Mouse (Mus musculus) lung, embryonic 15.5 days (tissue): ENCODE results near the gene Olfr1512. TPM values are rescaled to one million over a fixed set of nuclear protein-coding genes. Genes with fewer than 3 reads are reported as not detected.

Experiments used
- ATAC-seq: fragments of 200-750 bp; cut with Nextera tagmentation; 2 replicates; pipeline ENCODE4 v1.8.0; 2017; ENCODE audit warnings: moderate number of reproducible peaks, borderline replicate concordance; ENCODE audit not compliant: low FRiP score, low TSS enrichment; ENCODE audit errors: extremely low read depth
- H3K27ac ChIP-seq: fragments of 300-500 bp; sonication (generic); 2 replicates; pipeline ENCODE4 v1.5.1; 2015; ENCODE audit warnings: moderate library complexity, mild to moderate bottlenecking, inconsistent platforms
- H3K27me3 ChIP-seq: fragments of 300-500 bp; sonication (generic); 2 replicates; pipeline ENCODE4 v1.6.1; 2015; ENCODE audit warnings: inconsistent platforms
- H3K36me3 ChIP-seq: fragments of 300-500 bp; sonication (generic); 2 replicates; pipeline ENCODE4 v1.6.1; 2015; ENCODE audit warnings: inconsistent platforms
- H3K4me1 ChIP-seq: fragments of 300-500 bp; sonication (generic); 2 replicates; pipeline ENCODE4 v1.6.1; 2015; ENCODE audit warnings: inconsistent platforms
- H3K4me2 ChIP-seq: fragments of 300-500 bp; sonication (generic); 2 replicates; pipeline ENCODE4 v1.6.1; 2015; ENCODE audit warnings: inconsistent platforms, mild to moderate bottlenecking, moderate library complexity
- H3K4me3 ChIP-seq: fragments of 300-500 bp; sonication (generic); 2 replicates; pipeline ENCODE4 v1.5.1; 2015; ENCODE audit warnings: mild to moderate bottlenecking, inconsistent platforms
- H3K9ac ChIP-seq: fragments of 300-500 bp; sonication (generic); 2 replicates; pipeline ENCODE4 v1.6.1; 2015; ENCODE audit warnings: inconsistent platforms
- H3K9me3 ChIP-seq: fragments of 300-500 bp; sonication (generic); 2 replicates; pipeline ENCODE4 v1.6.1; 2016; ENCODE audit warnings: inconsistent platforms
- WGBS: fragments of 180-500 bp; shearing (Covaris S2); methylation state at CpG from one replicate; pipeline ENCODE4 v1.1.7; 2015; 5-methylcytosine and 5-hydroxymethylcytosine counted together
- polyA plus RNA-seq: library from polyadenylated mRNA; unstranded; fragments of >200 nt; fragmentation: Nextera tagmentation; extraction: Ambion mirVana; gene quantifications from 2 replicates; pipeline ENCODE4 v1.2.1, GENCODE M21; 2015

Olfr1512 gene
- polyA plus RNA-seq, 1 experiment from 2014 or later: not detected

DNA sequence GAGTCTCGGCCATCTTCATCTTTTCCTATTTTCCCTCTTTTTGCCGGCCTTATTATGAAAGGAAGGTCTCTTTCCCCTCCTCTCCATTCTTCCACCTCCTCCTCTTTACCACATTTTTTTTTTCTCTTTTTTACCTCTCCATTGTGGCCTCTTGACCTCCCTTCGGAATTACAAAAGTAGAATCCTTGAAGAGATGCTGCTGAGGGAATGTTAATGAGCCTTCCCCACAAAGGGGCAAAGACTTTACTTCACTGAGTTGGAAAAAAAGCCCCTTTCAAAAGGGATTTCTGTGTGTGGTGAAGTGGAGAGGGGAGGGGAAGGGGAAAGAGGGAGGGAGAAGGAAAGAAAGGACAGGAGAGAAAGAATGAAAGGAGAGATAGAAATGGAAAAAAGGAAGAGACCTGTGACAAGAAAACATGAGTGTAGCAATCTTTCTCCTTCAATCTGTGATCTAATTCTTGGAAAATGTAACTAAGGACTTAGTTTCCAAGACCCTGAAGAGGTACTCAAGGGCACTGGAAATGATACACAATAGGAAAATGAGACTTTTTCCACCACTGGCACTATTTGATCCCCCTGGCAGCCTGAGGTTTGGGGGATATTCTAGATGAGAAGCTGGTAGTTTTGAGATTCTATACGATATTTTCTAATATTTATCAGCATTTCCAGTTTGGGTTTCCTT is 47.8 kb downstream of the Olfr1512 start:
- H3K4me1 ChIP-seq: 0 out of 2 replicates have a peak, but pooled peaks cover 11% of the 10 kb centered on the region
- H3K4me2 ChIP-seq: no peak overlapping the region
- peaks cover 49% of the 10 kb centered on the region for H3K27me3 ChIP-seq
- no peak overlapping the region for H3K27ac ChIP-seq
- WGBS: 27% methylated on average over 4 of the region's 4 CpGs
- ATAC-seq: no peak
- H3K9me3 ChIP-seq: no peaks in the 10 kb centered on the region
- H3K9ac ChIP-seq: no peak overlapping the region
- no peak overlapping the region for H3K4me3 ChIP-seq
- no peaks in the 10 kb centered on the region for H3K36me3 ChIP-seq

DNA sequence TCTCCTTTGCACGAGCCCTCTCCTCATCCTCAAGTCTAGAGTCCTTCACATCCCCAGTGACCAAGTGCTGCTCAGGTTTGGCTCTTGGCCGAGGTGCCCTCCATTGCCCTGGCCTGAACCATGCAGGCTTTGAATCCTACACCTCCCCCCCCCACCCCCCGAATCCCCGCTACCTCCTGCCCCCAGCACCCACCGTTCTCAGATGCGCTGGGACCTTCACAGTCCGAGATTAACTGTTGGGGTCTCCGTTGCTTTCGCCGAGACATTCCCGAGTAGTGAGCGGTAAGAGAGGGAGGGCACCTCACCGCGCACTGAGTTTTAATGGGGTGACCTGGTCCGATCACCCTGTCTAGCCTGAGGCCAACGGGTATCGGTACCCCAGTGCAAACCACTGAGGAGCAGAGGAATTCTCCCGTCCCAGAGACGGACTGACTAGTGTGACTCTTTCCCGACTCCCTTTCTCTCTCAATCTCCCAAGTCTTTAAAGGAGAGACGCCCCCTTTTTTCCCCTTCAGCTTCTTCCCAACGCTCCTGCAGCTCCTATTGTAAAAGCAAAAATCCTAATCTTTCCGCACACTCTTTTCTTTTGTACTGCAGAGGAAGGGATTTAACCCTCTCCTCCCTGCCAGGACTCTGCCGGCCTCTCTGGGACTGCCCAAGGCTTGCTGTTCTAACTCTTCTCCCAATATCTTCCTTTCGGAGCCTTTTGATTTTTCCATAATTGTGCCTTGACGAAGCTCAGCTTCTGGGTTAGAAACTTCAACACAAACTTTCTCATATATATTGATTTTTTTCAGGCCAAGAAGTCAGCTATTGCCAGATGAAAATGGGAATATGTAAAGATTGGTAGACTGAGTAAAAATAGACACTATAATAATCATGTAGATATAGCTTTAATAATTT is 50.8 kb downstream of the Olfr1512 start, which contains the start of gene Sall2:
Gene Sall2, minus strand, starts transcription at position 853 of the 903 bp plus-strand sequence.
- WGBS: 2% methylated on average over 26 of the region's 26 CpGs
- Histone ChIP-seq H3K4me3 (peak within 1 kb of the TSS; percentile 34), H3K9ac (peak within 1 kb of the TSS; percentile 20; the same call in 1 of the 2 replicates), H3K9me3 (no peaks in the 10 kb centered on the region), H3K27ac (no peak within 1 kb of the TSS), H3K36me3 (no peaks in the 10 kb centered on the region), H3K27me3 (peaks cover 58% of the 10 kb centered on the region), H3K4me2 (peak within 1 kb of the TSS; percentile 71), H3K4me1 (0 out of 2 replicates have a peak, but pooled peaks cover 11% of the 10 kb centered on the region)
- ATAC-seq: no peak

DNA sequence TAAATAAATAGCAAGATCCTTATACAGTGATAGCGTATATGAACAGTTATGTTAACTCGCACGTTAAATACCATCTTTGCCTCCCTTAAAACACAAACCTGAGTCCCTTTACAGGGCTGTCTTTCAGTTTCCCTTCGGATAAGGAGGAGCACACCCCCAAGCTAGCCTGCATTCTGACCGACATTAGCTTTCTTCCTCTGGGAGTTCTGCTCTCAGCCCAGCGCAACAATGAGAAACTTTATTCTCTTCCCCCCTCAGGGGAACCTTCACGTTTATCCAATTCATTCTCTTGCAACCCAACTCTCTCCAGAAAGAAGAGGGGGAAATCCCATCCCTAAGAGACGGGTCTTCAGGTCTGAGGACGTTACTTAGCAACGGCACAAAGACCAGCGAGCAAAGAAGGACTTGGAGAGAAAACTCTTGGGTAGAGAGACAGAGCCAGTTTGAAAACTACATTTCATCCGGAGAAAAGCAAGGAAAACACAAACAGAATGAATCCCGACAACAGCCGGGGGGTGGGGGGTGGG is 51.5 kb downstream of the Olfr1512 start:
- H3K27ac ChIP-seq: no peak overlapping the region
- 4% methylated on average over 14 of the region's 14 CpGs for WGBS
- H3K36me3 ChIP-seq: no peaks in the 10 kb centered on the region
- ATAC-seq: no peak
- H3K27me3 ChIP-seq: peaks cover 58% of the 10 kb centered on the region
- peak overlapping the region; percentile 34 for H3K4me3 ChIP-seq
- H3K9ac ChIP-seq: 0 out of 2 replicates have a peak overlapping the region, but pooled peaks have one; percentile 10
- 0 out of 2 replicates have a peak, but pooled peaks cover 11% of the 10 kb centered on the region for H3K4me1 ChIP-seq
- H3K9me3 ChIP-seq: no peaks in the 10 kb centered on the region
- H3K4me2 ChIP-seq: peak overlapping the region; percentile 71

DNA sequence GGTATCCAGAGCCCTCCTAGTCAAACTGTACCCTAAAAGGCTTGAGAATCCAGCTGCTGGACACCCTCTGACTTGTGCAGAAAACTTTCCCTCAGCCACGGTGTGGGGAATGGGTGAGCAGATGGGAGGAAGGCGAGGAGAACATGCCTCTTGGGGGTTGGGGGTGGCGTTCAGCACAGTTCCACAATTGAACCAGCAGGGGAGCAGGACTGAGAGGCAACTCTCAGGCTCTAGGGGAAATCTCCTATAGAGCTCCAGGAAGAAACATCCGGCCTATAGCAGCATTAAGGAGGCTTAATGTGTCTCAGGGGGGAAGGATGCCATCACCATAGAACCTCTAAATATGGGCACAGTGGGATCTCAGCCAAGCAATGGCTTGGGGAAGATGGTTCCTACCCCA is 53.1 kb downstream of the Olfr1512 start:
- H3K27ac ChIP-seq: no peak overlapping the region
- H3K27me3 ChIP-seq: peaks cover 49% of the 10 kb centered on the region
- no peaks in the 10 kb centered on the region for H3K9me3 ChIP-seq
- ATAC-seq: no peak
- WGBS: 17% methylated on average over 4 of the region's 4 CpGs
- no peak overlapping the region for H3K4me2 ChIP-seq
- no peaks in the 10 kb centered on the region for H3K36me3 ChIP-seq
- no peak overlapping the region for H3K4me3 ChIP-seq
- H3K9ac ChIP-seq: no peak overlapping the region
- 0 out of 2 replicates have a peak, but pooled peaks cover 11% of the 10 kb centered on the region for H3K4me1 ChIP-seq

Other genes starting within 250 kb of the Olfr1512 start
- 62.4 and 64.6 TPM in 2 replicates for gene Supt16, start 181.8 kb downstream of the Olfr1512 start, polyA plus RNA-seq
- gene Chd8, start 121.4 kb downstream of the Olfr1512 start, polyA plus RNA-seq: 31.4 and 33.3 TPM in 2 replicates
- gene Tox4, start 100.0 kb downstream of the Olfr1512 start, polyA plus RNA-seq: 40.5 and 44.7 TPM in 2 replicates
- gene Rab2b, start 99.6 kb downstream of the Olfr1512 start, polyA plus RNA-seq: 16.7 and 16.8 TPM in 2 replicates
- 47.0 and 47.1 TPM in 2 replicates for gene Mettl3, start 74.0 kb downstream of the Olfr1512 start, polyA plus RNA-seq
- 16.2 and 16.9 TPM in 2 replicates for gene Sall2, start 50.4 kb downstream of the Olfr1512 start, polyA plus RNA-seq
- gene Olfr1513, start 22.8 kb downstream of the Olfr1512 start, polyA plus RNA-seq: not detected in 2 replicates
- gene Olfr1511, start 18.2 kb upstream of the Olfr1512 start, polyA plus RNA-seq: not detected in 2 replicates
- gene Olfr1510, start 35.2 kb upstream of the Olfr1512 start, polyA plus RNA-seq: not detected in 2 replicates
- gene Olfr1509, start 63.8 kb upstream of the Olfr1512 start, polyA plus RNA-seq: not detected in 2 replicates
- not detected in 2 replicates for gene Olfr1508, start 88.3 kb upstream of the Olfr1512 start, polyA plus RNA-seq
- gene Olfr1507, start 116.6 kb upstream of the Olfr1512 start, polyA plus RNA-seq: not detected in 2 replicates